Mouse (Mus musculus): Measurements from ENCODE around the gene AL731706.2.

The AL731706.2 gene

GRCm38 (mm10) chr2:136885579-136885978 is at the start of gene AL731706.2:
TSS of gene AL731706.2 (minus strand) at chr2:136885679.
- peaks cover 8% of the 10 kb centered on the region for H3K4me1 ChIP-seq (replicated peaks; ENCODE audit: low read depth, low read length)
- no peaks in the 10 kb centered on the region for H3K27me3 ChIP-seq (ENCODE audit: insufficient read depth, low read length)
- no peak within 1 kb of the TSS for H3K4me3 ChIP-seq (replicated peaks; ENCODE audit: low read length)
- H3K36me3 ChIP-seq (ENCODE audit: insufficient read depth, low read length), result peaks cover 68% of the 10 kb centered on the region
- no peaks in the 10 kb centered on the region for H3K9me3 ChIP-seq (ENCODE audit: low read length)
- TF ChIP-seq POU5F1 (IDR thresholded peaks at IDR 0.05; ENCODE audit: borderline replicate concordance, low read length) (no peak), CTCF (conservative IDR thresholded peaks at IDR 0.05; ENCODE audit: low read length) (no peak), NANOG (IDR thresholded peaks at IDR 0.05; ENCODE audit: borderline replicate concordance, low read length) (no peak)

- H3K27me3 ChIP-seq (ENCODE audit: insufficient read depth, low read length), result no peaks in the 10 kb centered on the region
- H3K36me3 ChIP-seq (ENCODE audit: insufficient read depth, low read length), result no peaks in the 10 kb centered on the region; the same call in 1 of the 2 replicates
- H3K4me3 ChIP-seq (replicated peaks; ENCODE audit: low read length), result no peak overlapping the region
- no peak for TF ChIP-seq NANOG (IDR thresholded peaks at IDR 0.05; ENCODE audit: borderline replicate concordance, low read length)
- H3K4me1 ChIP-seq (replicated peaks; ENCODE audit: low read depth, low read length), result peaks cover 17% of the 10 kb centered on the region
- H3K9me3 ChIP-seq (ENCODE audit: low read length), result no peaks in the 10 kb centered on the region
These were observed 35.5 kb upstream of the AL731706.2 start for GRCm38 (mm10) chr2:136921003-136921408.

- Histone ChIP-seq H3K36me3 (ENCODE audit: insufficient read depth, low read length) (no peaks in the 10 kb centered on the region; the same call in 1 of the 2 replicates), H3K9me3 (ENCODE audit: low read length) (no peaks in the 10 kb centered on the region), H3K4me3 (replicated peaks; ENCODE audit: low read length) (no peak overlapping the region), H3K27me3 (ENCODE audit: insufficient read depth, low read length) (no peaks in the 10 kb centered on the region), H3K4me1 (replicated peaks; ENCODE audit: low read depth, low read length) (peaks cover 17% of the 10 kb centered on the region)
- TF ChIP-seq CTCF (conservative IDR thresholded peaks at IDR 0.05; ENCODE audit: low read length) (no peak), NANOG (IDR thresholded peaks at IDR 0.05; ENCODE audit: borderline replicate concordance, low read length) (no peak), POU5F1 (IDR thresholded peaks at IDR 0.05; ENCODE audit: borderline replicate concordance, low read length) (no peak)
These were observed 34.9 kb upstream of the AL731706.2 start for GRCm38 (mm10) chr2:136920257-136920993.

- no peak for TF ChIP-seq NANOG (IDR thresholded peaks at IDR 0.05; ENCODE audit: borderline replicate concordance, low read length)
- TF ChIP-seq CTCF (conservative IDR thresholded peaks at IDR 0.05; ENCODE audit: low read length), result no peak
- no peak for TF ChIP-seq POU5F1 (IDR thresholded peaks at IDR 0.05; ENCODE audit: borderline replicate concordance, low read length)
- Histone ChIP-seq H3K4me1 (replicated peaks; ENCODE audit: low read depth, low read length) (peaks cover 17% of the 10 kb centered on the region), H3K27me3 (ENCODE audit: insufficient read depth, low read length) (no peaks in the 10 kb centered on the region), H3K9me3 (ENCODE audit: low read length) (no peaks in the 10 kb centered on the region), H3K4me3 (replicated peaks; ENCODE audit: low read length) (no peak overlapping the region), H3K36me3 (ENCODE audit: insufficient read depth, low read length) (no peaks in the 10 kb centered on the region; the same call in 1 of the 2 replicates)
These were observed 34.0 kb upstream of the AL731706.2 start for GRCm38 (mm10) chr2:136919433-136919832.

- TF ChIP-seq POU5F1 (IDR thresholded peaks at IDR 0.05; ENCODE audit: borderline replicate concordance, low read length) (no peak), CTCF (conservative IDR thresholded peaks at IDR 0.05; ENCODE audit: low read length) (no peak), NANOG (IDR thresholded peaks at IDR 0.05; ENCODE audit: borderline replicate concordance, low read length) (no peak)
- no peak overlapping the region for H3K4me3 ChIP-seq (replicated peaks; ENCODE audit: low read length)
- H3K27me3 ChIP-seq (ENCODE audit: insufficient read depth, low read length), result no peaks in the 10 kb centered on the region
- H3K9me3 ChIP-seq (ENCODE audit: low read length), result no peaks in the 10 kb centered on the region
- H3K4me1 ChIP-seq (replicated peaks; ENCODE audit: low read depth, low read length), result peaks cover 5% of the 10 kb centered on the region
- no peaks in the 10 kb centered on the region for H3K36me3 ChIP-seq (ENCODE audit: insufficient read depth, low read length)
These were observed 28.9 kb upstream of the AL731706.2 start for GRCm38 (mm10) chr2:136914334-136914902.

- Histone ChIP-seq H3K9me3 (ENCODE audit: low read length) (no peaks in the 10 kb centered on the region), H3K4me3 (replicated peaks; ENCODE audit: low read length) (no peak overlapping the region), H3K36me3 (ENCODE audit: insufficient read depth, low read length) (no peaks in the 10 kb centered on the region), H3K4me1 (replicated peaks; ENCODE audit: low read depth, low read length) (no peaks in the 10 kb centered on the region), H3K27me3 (ENCODE audit: insufficient read depth, low read length) (no peaks in the 10 kb centered on the region)
- TF ChIP-seq NANOG (IDR thresholded peaks at IDR 0.05; ENCODE audit: borderline replicate concordance, low read length) (no peak), POU5F1 (IDR thresholded peaks at IDR 0.05; ENCODE audit: borderline replicate concordance, low read length) (no peak), CTCF (conservative IDR thresholded peaks at IDR 0.05; ENCODE audit: low read length) (no peak)
These were observed 27.5 kb upstream of the AL731706.2 start for GRCm38 (mm10) chr2:136913021-136913420.

GRCm38 (mm10) chr2:136911958-136912411 is 26.5 kb upstream of the AL731706.2 start:
- Histone ChIP-seq H3K4me3 (replicated peaks; ENCODE audit: low read length) (no peak overlapping the region), H3K9me3 (ENCODE audit: low read length) (no peaks in the 10 kb centered on the region), H3K27me3 (ENCODE audit: insufficient read depth, low read length) (no peaks in the 10 kb centered on the region), H3K36me3 (ENCODE audit: insufficient read depth, low read length) (no peaks in the 10 kb centered on the region), H3K4me1 (replicated peaks; ENCODE audit: low read depth, low read length) (no peaks in the 10 kb centered on the region)
- TF ChIP-seq NANOG (IDR thresholded peaks at IDR 0.05; ENCODE audit: borderline replicate concordance, low read length), result no peak
- no peak for TF ChIP-seq CTCF (conservative IDR thresholded peaks at IDR 0.05; ENCODE audit: low read length)
- TF ChIP-seq POU5F1 (IDR thresholded peaks at IDR 0.05; ENCODE audit: borderline replicate concordance, low read length), result no peak

GRCm38 (mm10) chr2:136909298-136909697 is 23.8 kb upstream of the AL731706.2 start:
- Histone ChIP-seq H3K27me3 (ENCODE audit: insufficient read depth, low read length) (no peaks in the 10 kb centered on the region), H3K9me3 (ENCODE audit: low read length) (no peaks in the 10 kb centered on the region), H3K4me1 (replicated peaks; ENCODE audit: low read depth, low read length) (no peaks in the 10 kb centered on the region), H3K4me3 (replicated peaks; ENCODE audit: low read length) (no peak overlapping the region), H3K36me3 (ENCODE audit: insufficient read depth, low read length) (no peaks in the 10 kb centered on the region; the same call in 1 of the 2 replicates)
- TF ChIP-seq CTCF (conservative IDR thresholded peaks at IDR 0.05; ENCODE audit: low read length) (no peak), NANOG (IDR thresholded peaks at IDR 0.05; ENCODE audit: borderline replicate concordance, low read length) (no peak), POU5F1 (IDR thresholded peaks at IDR 0.05; ENCODE audit: borderline replicate concordance, low read length) (no peak)
